Mouse (Mus musculus) layer of hippocampus, adult 2 months (tissue): ENCODE measurements around the gene Magi2. TPM values are rescaled to one million over a fixed set of nuclear protein-coding genes. Genes with fewer than 3 reads are reported as not detected.
A peak's percentile ranks its signal among the peaks of the same experiment; 100 is the strongest.
"Not testable (repeated sequence)": the region's sequence is repeated elsewhere in the genome, so short reads cannot be mapped to it uniquely, and the experiment has no call there.

Experiments
- DNase-seq, 2 experiments: peaks; one replicate each; pipeline ENCODE4 v3.0.0; 2022; ENCODE audit warnings: low spot score in 2 of 2
- H3K27ac ChIP-seq: fragments of 200-600 bp; 2 replicates; pipeline ENCODE4 v1.8.1; 2022
- H3K4me3 ChIP-seq: fragments of 200-600 bp; 2 replicates; pipeline ENCODE4 v1.8.1; 2022; ENCODE audit warnings: mild to moderate bottlenecking
- CTCF ChIP-seq: fragments of 200-600 bp; conservative IDR thresholded peaks from 2 replicates; pipeline ENCODE4 v1.8.1; 2022; ENCODE audit warnings: antibody characterized with exemption, mild to moderate bottlenecking, moderate library complexity
- total RNA-seq, 2 experiments: library from RNA; stranded (reverse); gene quantifications; 2 replicates each; pipeline ENCODE4 v1.2.3; 2021

Gene Magi2
- total RNA-seq, 2 experiments from 2014 or later = 133 to 150 TPM

DNA sequence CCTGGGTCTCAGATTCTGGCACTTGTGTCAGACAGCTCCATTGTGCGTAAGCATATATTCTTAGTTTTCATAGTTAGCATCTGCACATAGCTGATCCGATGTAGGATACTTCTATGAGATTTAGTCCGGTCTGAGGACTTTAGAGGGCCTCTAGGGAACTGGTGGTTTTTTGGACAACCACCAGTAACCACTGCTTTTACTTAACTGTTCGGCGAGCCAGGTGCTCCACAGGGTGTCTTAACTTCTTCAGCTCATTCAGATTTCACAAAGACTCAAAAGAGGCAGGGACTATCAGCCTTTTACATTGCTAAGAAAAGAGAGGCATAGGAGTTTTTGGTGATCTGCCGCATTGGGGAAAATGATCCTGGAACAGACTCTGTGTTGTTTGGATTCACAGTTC lies 1453.1 kb downstream of the Magi2 start:
- DNase-seq = no peak
- no peak for TF ChIP-seq CTCF
- H3K4me3 ChIP-seq = no peak overlapping the region
- H3K27ac ChIP-seq = no peak overlapping the region

DNA sequence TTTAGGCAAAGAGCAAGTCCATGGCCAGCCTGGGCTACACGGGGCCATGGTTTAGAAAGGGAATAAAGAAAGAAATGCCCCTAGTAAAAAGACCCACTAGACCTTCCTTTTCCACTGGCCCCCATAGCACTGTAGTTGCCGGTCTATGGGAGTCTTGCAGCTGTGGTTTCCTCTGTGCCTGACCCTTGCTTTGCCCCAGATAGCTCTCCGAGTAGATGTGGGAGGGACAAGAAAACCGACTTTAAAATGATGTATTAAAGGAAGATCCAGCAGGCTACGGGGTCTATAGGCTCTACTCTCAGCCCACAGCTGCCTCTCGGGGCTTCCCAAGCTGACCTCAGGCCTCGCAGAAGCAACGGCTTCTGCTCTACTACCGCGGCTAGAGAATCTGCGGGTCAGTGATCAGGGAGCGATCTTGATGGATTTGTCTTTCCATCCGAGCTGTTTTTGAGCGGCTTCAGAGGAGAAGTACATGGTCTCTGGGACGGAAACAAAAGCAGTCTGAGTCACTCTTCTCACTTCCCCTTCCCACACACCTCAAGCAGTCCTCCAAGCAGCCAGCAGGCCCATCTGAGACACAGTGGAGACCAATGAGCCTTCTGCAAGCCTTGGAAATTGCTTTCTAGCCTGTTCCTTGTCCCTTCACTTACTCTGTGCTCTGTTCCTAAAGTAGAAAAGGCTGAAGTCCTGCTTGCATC lies 1454.1 kb downstream of the Magi2 start:
- Histone ChIP-seq H3K27ac (peak overlapping the region; percentile 48; the same call in 1 of the 2 replicates), H3K4me3 (no peak overlapping the region)
- TF ChIP-seq CTCF = peak; percentile 28
- DNase-seq = peak in 1 of 2 experiments; percentile 50

DNA sequence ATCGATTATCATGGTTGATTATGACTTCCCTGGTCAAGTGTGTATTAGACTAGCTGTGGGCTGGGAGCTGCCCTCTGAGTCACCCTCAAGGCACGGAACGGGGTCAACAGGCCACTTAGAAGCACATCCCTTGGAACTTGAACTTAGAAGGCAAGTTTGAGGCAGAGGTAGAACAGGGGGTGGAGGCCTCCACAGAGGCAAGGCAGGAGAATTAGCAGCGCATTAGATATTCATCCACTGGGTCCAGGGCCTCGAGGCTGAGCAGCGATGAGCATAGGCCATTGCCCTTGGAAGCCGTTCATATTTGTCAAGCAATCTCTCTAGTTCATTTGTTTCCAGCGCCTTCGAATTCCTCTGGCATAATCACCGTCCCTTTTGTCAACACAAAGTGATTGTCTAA lies 1454.8 kb downstream of the Magi2 start:
- no peak for DNase-seq
- H3K27ac ChIP-seq = peak overlapping the region; percentile 37; the same call in 1 of the 2 replicates
- TF ChIP-seq CTCF = no peak
- no peak overlapping the region for H3K4me3 ChIP-seq

DNA sequence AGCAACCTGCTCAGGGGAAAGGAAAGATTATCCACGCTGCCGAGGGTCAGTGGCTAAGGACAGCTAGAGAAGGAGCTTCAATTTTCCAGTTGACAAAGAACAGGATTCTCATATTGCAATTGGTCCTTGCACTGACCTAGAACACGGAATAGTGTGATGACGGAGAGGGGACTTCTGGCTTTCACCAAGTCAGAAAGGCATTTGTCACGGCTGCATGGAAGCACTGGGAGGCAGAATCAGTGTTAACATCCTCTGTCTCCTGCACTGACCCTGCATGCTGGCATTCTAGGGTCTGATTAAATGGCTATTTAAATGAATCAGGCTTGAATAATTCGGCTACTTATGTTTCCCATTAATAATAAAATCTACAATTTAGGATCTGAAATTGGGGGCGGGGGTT lies 1455.4 kb downstream of the Magi2 start:
- no peak overlapping the region for H3K27ac ChIP-seq
- no peak overlapping the region for H3K4me3 ChIP-seq
- TF ChIP-seq CTCF = no peak
- no peak for DNase-seq

DNA sequence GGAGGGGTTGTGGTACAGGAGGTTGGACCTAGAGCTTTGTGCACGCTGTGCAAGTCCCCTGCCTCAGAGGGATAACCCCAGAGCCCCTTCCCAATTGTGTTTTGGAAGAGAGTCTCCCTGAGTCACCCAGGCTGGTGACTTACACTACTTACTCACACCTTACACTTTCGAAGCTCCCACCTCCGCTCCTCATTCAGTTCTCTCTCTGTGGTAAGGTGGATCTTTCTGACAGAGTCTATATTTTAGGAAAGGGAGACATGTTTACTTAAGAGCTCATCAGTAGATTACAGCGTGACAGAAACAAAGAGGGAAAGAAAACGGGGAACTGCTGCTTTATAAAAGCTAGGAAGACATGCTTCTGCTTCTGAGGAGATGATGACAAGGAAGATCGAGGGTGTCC lies 1457.3 kb downstream of the Magi2 start:
- Histone ChIP-seq H3K4me3 (no peak overlapping the region), H3K27ac (no peak overlapping the region)
- no peak for TF ChIP-seq CTCF
- DNase-seq = no peak

DNA sequence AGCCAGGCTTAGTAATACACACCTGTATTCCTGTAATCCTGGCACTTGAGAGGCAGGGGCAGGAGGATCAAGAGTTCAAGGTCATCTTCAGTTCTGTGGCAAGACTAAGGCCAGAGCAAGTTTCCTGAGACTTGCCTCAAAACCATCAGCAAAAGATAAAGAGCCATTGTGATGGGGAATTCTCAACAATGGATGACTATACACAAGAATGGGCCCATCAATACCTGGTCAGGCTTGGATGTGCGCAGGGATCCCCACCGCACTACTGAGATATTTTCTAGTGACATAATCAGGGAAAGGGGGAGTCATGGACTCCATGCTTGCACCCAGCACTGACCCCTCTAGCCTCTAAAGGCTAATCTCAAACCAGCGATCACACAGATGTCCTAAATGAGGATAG lies 1465.4 kb downstream of the Magi2 start:
- Histone ChIP-seq H3K27ac (no peak overlapping the region), H3K4me3 (no peak overlapping the region)
- no peak for DNase-seq
- TF ChIP-seq CTCF = no peak

DNA sequence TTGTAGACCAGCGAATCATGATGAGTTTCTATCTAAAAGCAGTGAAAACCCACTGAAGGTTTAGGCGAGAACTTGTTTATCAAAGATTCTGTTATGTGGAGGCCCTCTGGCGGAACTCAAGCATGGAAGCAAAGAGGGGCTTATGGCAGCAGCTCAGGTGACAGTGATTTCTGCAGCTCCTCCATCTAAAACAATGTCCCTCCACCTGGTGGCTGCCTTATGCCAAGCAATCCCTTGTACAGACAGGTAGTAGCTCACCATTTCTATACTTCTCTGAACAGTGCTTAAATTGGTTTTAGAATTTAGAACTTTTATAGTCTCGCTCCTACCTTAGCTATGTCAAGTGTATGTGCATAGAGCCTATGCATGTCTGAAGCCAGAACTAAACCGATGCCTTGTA lies 1472.3 kb downstream of the Magi2 start:
- Histone ChIP-seq H3K27ac (no peak overlapping the region), H3K4me3 (no peak overlapping the region)
- no peak; the same call in 1 of the 2 replicates for TF ChIP-seq CTCF
- no peak for DNase-seq

DNA sequence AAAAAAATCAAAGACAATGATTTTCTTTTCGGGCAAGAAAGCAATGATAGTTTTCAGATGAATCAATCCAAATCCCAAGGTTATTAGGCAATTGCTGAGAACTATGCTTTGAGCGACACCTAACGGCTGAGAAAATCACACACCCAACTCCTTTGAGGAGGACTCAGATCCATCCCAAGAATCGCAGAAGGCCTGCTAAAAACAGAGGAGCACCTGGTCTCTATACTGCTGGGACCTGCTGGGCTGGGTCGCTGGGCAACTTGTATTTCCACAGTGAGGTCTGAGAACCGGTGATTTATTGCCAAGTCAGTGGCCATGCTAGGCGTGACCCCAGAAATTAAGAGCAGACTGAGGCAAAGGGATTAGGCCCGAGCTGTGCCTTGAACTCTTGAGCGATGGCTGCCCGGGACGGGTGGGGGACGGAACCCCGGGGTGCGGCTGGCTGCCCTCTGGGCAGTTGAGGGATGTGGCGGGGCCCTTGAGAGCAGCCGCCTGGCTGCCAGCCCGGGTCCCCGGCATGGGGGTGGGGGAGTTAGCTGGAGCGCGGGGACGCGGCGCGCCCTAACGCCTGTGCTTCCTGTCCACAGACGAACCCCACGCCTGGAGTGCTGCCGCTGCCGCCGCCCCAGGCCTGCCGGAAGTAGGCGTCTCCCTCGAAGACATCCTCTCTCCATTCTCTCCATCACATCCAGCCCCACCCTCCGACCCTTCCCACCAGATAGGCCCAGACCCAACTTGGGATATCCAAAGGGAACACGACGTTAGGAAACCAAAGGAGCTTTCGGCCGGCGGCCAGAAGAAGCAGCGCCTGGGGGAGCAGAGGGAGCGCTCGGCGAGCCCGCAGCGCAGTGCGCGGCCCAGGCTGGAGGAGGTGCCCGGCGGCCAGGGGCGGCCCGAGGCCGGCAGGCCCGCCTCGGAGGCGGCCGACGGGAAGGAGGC lies 1474.9 kb downstream of the Magi2 start:
- peak; percentile 82 for TF ChIP-seq CTCF
- Histone ChIP-seq H3K27ac (peak overlapping the region; percentile 95), H3K4me3 (peak overlapping the region; percentile 68)
- DNase-seq = peak; percentile 84 to 90

DNA sequence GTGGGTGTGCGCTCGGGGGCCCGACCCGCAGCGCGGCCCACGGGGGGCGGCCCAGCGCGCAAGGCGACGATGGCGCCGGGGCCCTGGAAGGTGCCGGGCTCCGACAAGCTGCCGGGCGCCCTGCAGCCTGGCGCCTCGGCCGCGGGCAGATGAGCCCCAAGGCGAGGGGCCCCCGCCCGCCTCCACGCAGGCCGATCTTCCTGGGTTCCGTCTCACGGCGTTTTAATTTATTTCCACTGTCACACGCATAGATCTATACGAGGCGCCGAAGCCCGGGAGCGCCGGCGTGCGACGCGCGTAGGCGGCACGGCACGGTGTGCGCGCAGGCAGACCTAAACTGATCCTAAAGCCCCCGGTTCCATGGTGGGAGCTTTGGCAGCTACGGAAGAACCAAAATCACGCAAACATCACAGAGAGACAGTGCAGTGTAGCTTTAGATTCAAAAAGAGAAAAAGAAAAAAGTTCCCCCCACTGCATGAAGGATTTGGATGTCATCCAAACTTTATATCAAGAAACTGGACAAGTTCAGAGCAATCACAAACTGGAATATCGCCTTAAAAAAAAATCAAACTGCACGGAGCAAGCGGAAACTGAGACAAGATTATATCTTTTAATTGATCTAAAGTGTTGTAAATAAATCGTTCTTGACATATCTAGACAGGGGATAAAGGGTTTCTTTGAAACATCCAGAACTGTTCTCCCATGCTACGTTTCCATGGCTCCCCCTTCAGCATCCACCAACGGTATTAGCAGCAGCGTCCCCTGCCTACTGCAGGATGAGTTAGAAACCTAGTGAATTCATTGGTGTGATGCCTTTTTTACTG lies 1475.9 kb downstream of the Magi2 start:
- peak; percentile 50 to 52 for DNase-seq
- peak; percentile 69 for TF ChIP-seq CTCF
- Histone ChIP-seq H3K4me3 (peak overlapping the region; percentile 68), H3K27ac (peak overlapping the region; percentile 95)

DNA sequence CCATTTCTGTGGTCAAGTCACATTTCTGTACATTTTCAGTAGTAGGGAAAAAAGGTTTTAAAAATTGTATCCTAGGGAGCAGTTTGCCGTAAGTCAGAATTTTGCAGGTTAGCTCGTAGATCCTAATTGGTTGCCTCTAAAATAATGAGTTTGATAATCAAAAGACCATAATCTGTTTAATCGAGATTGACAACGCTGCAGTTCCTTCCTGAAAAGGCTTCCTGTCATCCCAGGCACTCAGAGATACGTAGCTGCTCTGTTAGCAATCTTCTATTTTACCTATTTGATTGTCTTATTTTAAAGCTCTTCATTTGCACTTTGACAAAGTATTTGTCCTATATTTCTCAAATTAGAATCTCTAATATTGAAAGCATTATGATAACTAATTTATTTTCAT lies 1476.5 kb downstream of the Magi2 start:
- DNase-seq = no peak
- peak overlapping the region; percentile 95 for H3K27ac ChIP-seq
- H3K4me3 ChIP-seq = peak overlapping the region; percentile 68
- TF ChIP-seq CTCF = no peak

DNA sequence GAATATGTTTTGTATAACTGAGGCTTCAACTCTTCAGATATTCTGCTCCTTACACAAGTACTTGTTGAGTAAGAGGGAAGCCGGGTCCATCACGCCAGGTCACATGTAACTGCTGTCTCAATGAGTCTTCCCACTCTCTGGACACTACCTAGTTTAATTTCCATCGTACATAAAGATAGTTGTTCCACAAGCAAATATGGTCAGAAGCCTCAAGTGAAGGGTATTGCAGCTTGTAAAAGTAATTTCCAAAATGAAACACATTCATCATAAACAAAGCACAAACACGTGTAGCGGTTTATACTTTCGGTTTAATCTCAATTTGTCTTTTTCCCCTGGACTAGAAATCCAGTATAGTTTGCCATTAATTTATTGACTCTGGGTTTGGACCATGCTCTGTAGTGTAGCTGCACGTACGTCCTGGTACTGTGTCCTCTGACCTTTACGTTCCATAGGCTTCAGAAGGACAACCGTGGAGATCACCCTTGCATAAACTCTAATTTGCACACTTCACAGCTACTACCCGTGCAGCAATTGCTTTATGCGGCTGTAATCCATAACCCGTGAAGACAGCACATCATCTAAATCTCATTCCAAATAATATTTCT lies 1477.2 kb downstream of the Magi2 start:
- TF ChIP-seq CTCF = no peak
- Histone ChIP-seq H3K27ac (no peak overlapping the region), H3K4me3 (no peak overlapping the region)
- DNase-seq = no peak

DNA sequence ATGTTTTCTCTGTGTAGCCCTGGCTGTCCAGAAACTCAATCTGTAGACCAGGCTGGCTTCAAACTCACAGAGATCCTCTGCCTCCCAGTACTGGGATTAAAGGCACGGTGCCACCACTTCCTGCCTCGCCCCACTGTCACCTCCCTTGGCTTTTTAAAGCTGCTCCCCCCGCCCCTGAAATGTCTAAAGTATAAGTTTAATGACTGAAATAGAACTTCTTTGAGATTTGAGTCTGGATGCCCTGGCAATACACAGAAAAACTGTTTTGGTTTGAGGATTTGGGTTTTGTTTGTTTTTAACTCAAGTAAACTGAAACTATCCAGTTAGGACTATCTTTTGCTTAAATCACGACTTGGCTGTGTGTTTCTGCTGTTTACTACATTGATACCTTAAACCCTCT lies 1478.0 kb downstream of the Magi2 start:
- no peak for DNase-seq
- no peak for TF ChIP-seq CTCF
- no peak overlapping the region for H3K27ac ChIP-seq
- no peak overlapping the region for H3K4me3 ChIP-seq

DNA sequence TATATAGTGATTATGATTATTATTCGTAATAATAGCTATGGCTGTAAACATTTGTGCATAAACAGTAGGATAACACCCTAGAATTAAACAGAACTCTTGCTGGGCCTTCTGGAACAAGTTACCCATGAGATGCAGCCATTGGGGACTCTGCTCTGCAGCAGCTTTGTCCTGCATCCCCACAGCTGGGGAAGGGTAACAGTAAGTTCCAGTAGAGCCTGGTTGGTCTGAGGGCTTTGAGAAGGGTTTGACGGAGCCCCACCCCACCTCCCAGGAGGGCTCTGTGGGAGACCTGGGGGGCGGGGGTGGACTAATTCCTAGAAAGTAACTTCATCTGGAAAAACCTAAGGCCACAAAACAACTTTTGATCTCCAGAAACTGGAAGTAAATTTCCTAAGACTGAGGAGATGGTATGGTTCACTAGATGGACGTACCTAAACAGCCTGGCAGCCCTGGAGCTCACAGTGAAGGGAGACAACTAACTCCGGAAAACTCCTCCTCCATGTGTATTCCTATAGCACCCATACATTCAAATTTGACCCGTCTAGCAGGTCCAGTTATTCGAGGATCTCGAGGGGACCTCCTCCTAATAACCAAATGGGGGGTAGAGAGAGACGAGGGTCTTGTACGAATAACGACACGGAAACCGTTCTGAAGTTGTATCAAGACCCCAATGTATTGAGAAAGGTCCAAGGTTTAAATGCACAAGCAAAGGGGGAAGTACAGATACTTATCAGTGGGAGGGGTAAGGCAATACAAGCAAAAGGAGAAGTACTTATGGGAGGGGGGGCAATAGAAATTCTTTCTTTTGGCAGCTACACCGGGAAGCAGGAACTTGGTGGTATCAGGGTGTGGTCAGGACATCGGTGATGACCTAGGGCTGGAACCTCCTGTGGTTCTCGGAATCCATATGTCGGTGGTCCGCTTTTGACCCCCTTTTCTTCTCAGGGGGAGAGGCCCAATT lies 1479.8 kb downstream of the Magi2 start:
- H3K27ac ChIP-seq, DNase-seq, H3K4me3 ChIP-seq: not testable (repeated sequence)

DNA sequence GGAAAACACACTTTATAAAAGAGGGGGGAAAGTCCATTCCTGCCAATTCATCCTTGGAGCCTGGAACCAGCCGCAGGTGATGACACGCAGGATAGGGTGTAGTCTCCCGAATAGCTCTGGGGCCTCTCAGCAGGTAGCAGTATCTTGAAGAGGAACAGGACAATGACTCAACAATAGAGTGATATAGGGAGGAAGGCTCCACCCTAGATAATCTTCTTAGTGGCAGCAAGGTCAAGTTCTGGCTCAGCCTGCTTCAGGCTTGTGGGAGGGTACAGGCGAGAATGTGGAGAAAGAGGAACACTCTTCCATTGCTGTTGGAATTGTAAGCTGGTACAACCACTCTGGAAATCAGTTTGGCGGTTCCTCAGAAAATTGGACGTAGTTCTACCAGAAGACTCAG lies 1484.0 kb downstream of the Magi2 start:
- H3K27ac ChIP-seq, DNase-seq: not testable (repeated sequence)

DNA sequence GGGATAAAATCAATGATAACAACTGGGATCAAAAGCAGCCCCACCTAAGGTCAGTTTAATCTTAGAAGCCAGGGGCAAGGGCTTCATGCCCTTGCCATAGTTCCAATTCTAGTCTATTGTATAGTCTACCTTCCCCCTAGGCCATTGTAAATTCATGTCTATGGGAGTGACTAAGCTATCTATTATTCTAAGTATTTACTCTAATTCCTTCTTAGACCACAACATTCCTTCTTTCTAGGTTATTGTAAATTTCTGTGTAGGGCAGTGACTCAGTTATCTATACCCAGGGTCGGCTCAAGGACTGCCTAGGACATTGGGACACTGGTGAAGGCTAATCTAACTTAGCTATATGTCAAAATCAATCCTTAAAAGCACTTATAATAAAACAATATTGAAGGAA lies 1487.8 kb downstream of the Magi2 start:
- H3K4me3 ChIP-seq, H3K27ac ChIP-seq, DNase-seq: not testable (repeated sequence)

More for the DNA sequence above, 1484.0 kb downstream of the Magi2 start:
- not testable (repeated sequence) for H3K4me3 ChIP-seq

DNA sequence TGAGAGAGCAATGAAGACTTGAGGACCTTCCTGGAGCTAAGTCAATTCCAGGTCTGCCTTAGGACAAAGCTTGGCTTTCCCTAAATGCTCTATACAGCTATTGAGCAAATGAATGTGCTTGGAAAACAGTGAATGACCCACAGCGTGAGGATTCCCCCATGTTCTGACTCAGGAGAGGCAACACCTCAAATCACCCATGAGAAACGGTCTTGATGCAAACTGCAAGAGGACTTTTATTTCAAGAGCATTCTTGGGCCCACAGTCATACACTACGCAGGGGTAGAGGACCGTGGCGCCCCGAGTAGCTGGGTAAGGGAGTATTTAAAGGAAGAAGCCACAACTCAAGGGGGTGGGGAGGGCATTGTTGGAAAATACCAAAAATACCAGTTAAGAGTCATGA lies 1489.1 kb downstream of the Magi2 start:
- not testable (repeated sequence) for DNase-seq, H3K27ac ChIP-seq, H3K4me3 ChIP-seq
